Comparison of ENCODE assay signal across 8 mouse cellular contexts in the genomic region with DNA sequence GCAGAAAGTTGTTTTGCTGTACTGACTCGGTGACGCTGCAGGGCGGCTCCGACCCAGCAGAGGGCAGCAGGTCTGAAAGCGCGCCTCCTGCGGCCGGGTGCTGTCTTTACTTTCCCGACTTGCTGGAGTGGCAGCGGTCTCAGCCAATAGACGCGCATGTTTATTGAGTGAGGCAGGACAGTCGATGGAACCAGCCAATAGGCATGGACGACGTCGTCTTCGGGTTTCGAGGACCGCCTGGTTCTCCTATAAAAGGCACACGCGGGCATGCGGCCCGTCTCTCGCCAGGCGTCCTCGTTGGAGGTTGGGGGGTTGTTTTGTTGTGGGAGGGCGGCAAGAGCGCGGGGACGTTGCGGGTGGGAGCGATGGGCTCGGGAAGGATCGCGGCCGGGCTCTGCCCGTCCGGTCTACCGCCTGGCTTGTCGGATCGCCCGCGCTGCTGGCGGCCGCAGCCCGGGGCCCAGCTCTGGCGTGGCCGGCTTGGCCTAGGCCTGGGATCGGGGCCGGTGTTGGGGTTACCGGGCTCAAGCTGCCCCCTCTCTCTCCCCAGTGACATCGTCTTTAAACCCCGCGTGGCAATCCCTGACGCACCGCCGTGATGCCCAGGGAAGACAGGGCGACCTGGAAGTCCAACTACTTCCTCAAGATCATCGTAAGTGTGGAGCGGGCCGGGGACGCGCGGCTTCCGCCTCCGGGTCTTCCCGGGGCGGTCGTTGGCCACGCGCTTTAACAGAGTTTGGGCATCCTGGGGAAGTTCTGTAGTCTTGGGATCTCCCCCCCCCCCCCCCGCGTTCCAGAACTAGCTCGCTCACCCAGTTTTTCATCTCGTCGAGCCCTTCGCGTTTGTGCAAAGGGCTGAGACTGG. TPM values are rescaled to one million over a fixed set of nuclear protein-coding genes. Genes with fewer than 3 reads are reported as not detected.
DNase-seq lines count a peak whose midpoint lies in the region; ATAC-seq and TF ChIP-seq lines count a peak whose summit lies in the region.

A gene (plus strand): TSS at position 231 of the 865 bp plus-strand sequence.

- no peaks in the 10 kb centered on the region for H3K9me3 ChIP-seq in embryonic facial prominence, embryonic 14.5 days (ENCODE audit: control insufficient read depth, low read length)
- no peaks in the 10 kb centered on the region for H3K9me3 ChIP-seq in limb, embryonic 13.5 days
- no peaks in the 10 kb centered on the region for H3K9me3 ChIP-seq in midbrain, embryonic 16.5 days (replicated peaks; ENCODE audit: control insufficient read depth, low read length, poor library complexity, severe bottlenecking)

- peak within 1 kb of the TSS; percentile 90 for H3K27ac ChIP-seq in embryonic facial prominence, embryonic 14.5 days (replicated peaks; ENCODE audit: low read depth, low read length)
- peak within 1 kb of the TSS; percentile 83 for H3K27ac ChIP-seq in heart, adult 2 months
- peak within 1 kb of the TSS; percentile 74; the same call in 1 of the 2 replicates for H3K27ac ChIP-seq in limb, embryonic 13.5 days
- H3K27ac ChIP-seq in midbrain, embryonic 16.5 days (ENCODE audit: low read length): peak within 1 kb of the TSS; percentile 86

- peaks cover 5% of the 10 kb centered on the region; the same call in 1 of the 2 replicates for H3K4me1 ChIP-seq in embryonic facial prominence, embryonic 14.5 days (ENCODE audit: control insufficient read depth, insufficient read depth, low read length)
- H3K4me1 ChIP-seq in heart, adult 2 months (ENCODE audit: control insufficient read depth, insufficient read depth, low read length): no peaks in the 10 kb centered on the region; the same call in 1 of the 2 replicates
- peaks cover 39% of the 10 kb centered on the region for H3K4me1 ChIP-seq in limb, embryonic 13.5 days
- H3K4me1 ChIP-seq in midbrain, embryonic 16.5 days (ENCODE audit: control insufficient read depth, insufficient read depth, low read length): peaks cover 11% of the 10 kb centered on the region

- peak; percentile 99 for DNase-seq in 3T3-L1 (ENCODE audit: low read depth, low spot score)
- peak; percentile 99 for DNase-seq in adrenal gland, postnatal 4 days (ENCODE audit: low spot score in 2 of 2)
- DNase-seq in embryonic facial prominence, embryonic 14.5 days (ENCODE audit: low spot score): peak; percentile 99
- DNase-seq in heart, adult 2 months: peak; percentile 100
- DNase-seq in kidney, adult 8-10 months: peak; percentile 99 to 100
- DNase-seq in spleen, postnatal 10 days (ENCODE audit: low spot score in 2 of 2): peak; percentile 99 to 100

- intact Hi-C loops in heart, adult 2 months (cut with DNase I): loop anchor here (10.0 kb wide), 1 partner anchor 215 kb away; a partner anchor contains a TSS

- H3K9ac ChIP-seq in embryonic facial prominence, embryonic 14.5 days (ENCODE audit: low read depth, low read length): peak within 1 kb of the TSS; percentile 98
- peak within 1 kb of the TSS; percentile 96 for H3K9ac ChIP-seq in heart, adult 2 months (ENCODE audit: low read depth, low read length)
- H3K9ac ChIP-seq in limb, embryonic 13.5 days: peak within 1 kb of the TSS; percentile 95
- peak within 1 kb of the TSS; percentile 98 for H3K9ac ChIP-seq in midbrain, embryonic 16.5 days (ENCODE audit: low read depth, low read length)

- peak within 1 kb of the TSS; percentile 87 for H3K4me2 ChIP-seq in embryonic facial prominence, embryonic 14.5 days (ENCODE audit: low read depth, low read length)
- H3K4me2 ChIP-seq in limb, embryonic 13.5 days (replicated peaks): peak within 1 kb of the TSS; percentile 90
- peak within 1 kb of the TSS; percentile 79 for H3K4me2 ChIP-seq in midbrain, embryonic 16.5 days (ENCODE audit: low read length)

- peak; percentile 98; the same call in 1 of the 2 replicates for TF ChIP-seq CTCF in heart, adult 2 months (IDR thresholded peaks at IDR 0.05)

- TF ChIP-seq EP300 in heart, adult 2 months (IDR thresholded peaks at IDR 0.05; ENCODE audit: insufficient read depth, low read depth, low read length): peak; percentile 53; the same call in 1 of the 2 replicates

- peak; percentile 100 for TF ChIP-seq POLR2A in heart, adult 2 months (IDR thresholded peaks at IDR 0.05; ENCODE audit: insufficient read depth, low read depth, low read length)

- ATAC-seq in embryonic facial prominence, embryonic 14.5 days (ENCODE audit: low read depth): peak; percentile 99
- ATAC-seq in limb, embryonic 13.5 days (ENCODE audit: low FRiP score, low read depth): peak; percentile 99
- peak; percentile 99 for ATAC-seq in midbrain, embryonic 16.5 days

- H3K27me3 ChIP-seq in embryonic facial prominence, embryonic 14.5 days (replicated peaks; ENCODE audit: control insufficient read depth, insufficient read depth, low read length): no peaks in the 10 kb centered on the region
- no peaks in the 10 kb centered on the region for H3K27me3 ChIP-seq in heart, adult 2 months (ENCODE audit: control insufficient read depth, insufficient read depth, low read length)
- no peaks in the 10 kb centered on the region for H3K27me3 ChIP-seq in limb, embryonic 13.5 days
- no peaks in the 10 kb centered on the region for H3K27me3 ChIP-seq in midbrain, embryonic 16.5 days (ENCODE audit: control insufficient read depth, insufficient read depth, low read depth, low read length)

- no peaks in the 10 kb centered on the region; the same call in 1 of the 2 replicates for H3K79me2 ChIP-seq in heart, adult 2 months (replicated peaks; ENCODE audit: control insufficient read depth, insufficient read depth, low read length)

- 2% methylated on average over 54 of the region's 78 CpGs for WGBS in embryonic facial prominence, embryonic 14.5 days
- under 1% methylated on average over 71 of the region's 78 CpGs for WGBS in heart, adult 2 months
- under 1% methylated on average over 78 of the region's 78 CpGs for WGBS in limb, embryonic 13.5 days
- under 1% methylated on average over 76 of the region's 78 CpGs for WGBS in midbrain, embryonic 16.5 days

- H3K4me3 ChIP-seq in embryonic facial prominence, embryonic 14.5 days (ENCODE audit: low read depth, low read length): peak within 1 kb of the TSS; percentile 87
- H3K4me3 ChIP-seq in heart, adult 2 months: peak within 1 kb of the TSS; percentile 79
- peak within 1 kb of the TSS; percentile 77 for H3K4me3 ChIP-seq in limb, embryonic 13.5 days
- peak within 1 kb of the TSS; percentile 88 for H3K4me3 ChIP-seq in midbrain, embryonic 16.5 days (ENCODE audit: low read depth, low read length)

- peaks cover 51% of the 10 kb centered on the region for H3K36me3 ChIP-seq in embryonic facial prominence, embryonic 14.5 days (ENCODE audit: control insufficient read depth, insufficient read depth, low read length)
- peaks cover 9% of the 10 kb centered on the region; the same call in 1 of the 2 replicates for H3K36me3 ChIP-seq in heart, adult 2 months (ENCODE audit: control insufficient read depth, insufficient read depth, low read length)
- H3K36me3 ChIP-seq in limb, embryonic 13.5 days: peaks cover 51% of the 10 kb centered on the region
- peaks cover 11% of the 10 kb centered on the region for H3K36me3 ChIP-seq in midbrain, embryonic 16.5 days (ENCODE audit: control insufficient read depth, insufficient read depth, low read length)

RNA-seq across cellular contexts. Expression of the gene that starts here (rescaled TPM):
- 1,000 to 10,000 TPM; 1,094 to 1,122 TPM for total RNA-seq in adrenal gland, postnatal 4 days (2021)
- polyA plus RNA-seq in embryonic facial prominence, embryonic 14.5 days (2014; fragmentation: Nextera tagmentation; extraction: Ambion mirVana): 1,928 and 1,996 TPM in 2 replicates
- total RNA-seq in heart, adult 2 months (2021): 100 to 1,000 TPM; 587 to 705 TPM
- 1,240 and 1,274 TPM in 2 replicates for polyA plus RNA-seq in heart, adult 2 months (2012; rRNA removed)
- polyA plus RNA-seq in limb, embryonic 13.5 days (2015; fragmentation: Nextera tagmentation; extraction: Ambion mirVana): 1,446 and 1,459 TPM in 2 replicates
- 794 and 826 TPM in 2 replicates for polyA plus RNA-seq in midbrain, embryonic 16.5 days (2015; fragmentation: Nextera tagmentation; extraction: Ambion mirVana)

Comparison
In these comparisons a context has a peak if more than half of its experiments do, and no peak if none do; other contexts are left out.
1. Peak in every context shown above with its lines: DNase-seq, ATAC-seq, H3K4me3 ChIP-seq and H3K27ac ChIP-seq.